Mouse (Mus musculus): Measurements from ENCODE around the gene Ehd4. TPM values are rescaled to one million over a fixed set of nuclear protein-coding genes. Genes with fewer than 3 reads are reported as not detected.

The Ehd4 gene
- 100 to 1,000 TPM; 372 to 460 TPM for total RNA-seq (2021)

GRCm38 (mm10) chr2:120154361-120154894 lies at the start of gene Ehd4:
Gene Ehd4 (minus strand): TSS chr2:120154606.
- intact Hi-C loops (cut with DNase I) = no loop called here
- peak; percentile 99 for DNase-seq

GRCm38 (mm10) chr2:120203742-120204141 lies 49.3 kb upstream of the Ehd4 start:
- intact Hi-C loops (cut with DNase I) = loop anchor here (5.0 kb wide), 1 partner anchor 34 kb away; no protein-coding TSS in a partner anchor
- no peak for DNase-seq

GRCm38 (mm10) chr2:120200077-120200476 lies 45.7 kb upstream of the Ehd4 start:
- intact Hi-C loops (cut with DNase I) = loop anchor here (5.0 kb wide), 1 partner anchor 37 kb away; no protein-coding TSS in a partner anchor
- no peak for DNase-seq

- DNase-seq = no peak
- intact Hi-C loops (cut with DNase I) = loop anchor here (5.0 kb wide), 1 partner anchor 79 kb away; no protein-coding TSS in a partner anchor
Observed at GRCm38 (mm10) chr2:120188174-120188573, 33.8 kb upstream of the Ehd4 start.

- intact Hi-C loops (cut with DNase I) = loop anchor here (5.0 kb wide), 1 partner anchor 80 kb away; no protein-coding TSS in a partner anchor
- no peak for DNase-seq
Observed at GRCm38 (mm10) chr2:120187583-120187982, 33.2 kb upstream of the Ehd4 start.

GRCm38 (mm10) chr2:120185527-120186276 lies 31.3 kb upstream of the Ehd4 start:
- intact Hi-C loops (cut with DNase I) = loop anchor here (5.0 kb wide), 1 partner anchor 82 kb away; no protein-coding TSS in a partner anchor
- no peak for DNase-seq

- intact Hi-C loops (cut with DNase I) = loop anchor here (1.0 to 5.0 kb wide), 2 partner anchors 68 to 101 kb away; partner anchors contain the start of gene Pla2g4e
- no peak for DNase-seq
Observed at GRCm38 (mm10) chr2:120178936-120179335, 24.5 kb upstream of the Ehd4 start.

GRCm38 (mm10) chr2:120173718-120174117 lies 19.3 kb upstream of the Ehd4 start:
- DNase-seq = peak; percentile 57 to 72
- intact Hi-C loops (cut with DNase I) = loop anchor here (2.0 to 5.0 kb wide), 2 partner anchors 94 to 107 kb away; no protein-coding TSS in a partner anchor

- intact Hi-C loops (cut with DNase I) = loop anchor here (2.0 to 5.0 kb wide), 2 partner anchors 96 to 199 kb away; partner anchors contain the start of gene Mapkbp1
- DNase-seq = no peak
Observed at GRCm38 (mm10) chr2:120171362-120171761, 17.0 kb upstream of the Ehd4 start.

GRCm38 (mm10) chr2:120170726-120171125 lies 16.3 kb upstream of the Ehd4 start:
- intact Hi-C loops (cut with DNase I) = loop anchor here (1.0 to 5.0 kb wide), 3 partner anchors 85 to 198 kb away; partner anchors contain the start of gene Mapkbp1

GRCm38 (mm10) chr2:120169382-120169781 lies 15.0 kb upstream of the Ehd4 start:
- DNase-seq = no peak
- intact Hi-C loops (cut with DNase I) = no loop called here

More at GRCm38 (mm10) chr2:120170726-120171125, 16.3 kb upstream of the Ehd4 start:
- DNase-seq = peak; percentile 48 to 60

GRCm38 (mm10) chr2:120167763-120168162 lies 13.4 kb upstream of the Ehd4 start:
- DNase-seq = no peak
- intact Hi-C loops (cut with DNase I) = no loop called here

GRCm38 (mm10) chr2:120165474-120165873 lies 11.1 kb upstream of the Ehd4 start:
- DNase-seq = no peak
- intact Hi-C loops (cut with DNase I) = no loop called here

GRCm38 (mm10) chr2:120159434-120159833 lies 5.0 kb upstream of the Ehd4 start:
- DNase-seq = no peak
- intact Hi-C loops (cut with DNase I) = loop anchor here (5.0 kb wide), 1 partner anchor 132 kb away; the partner anchor contains the start of genes Gm28042 and Jmjd7

GRCm38 (mm10) chr2:120158846-120159245 lies 4.4 kb upstream of the Ehd4 start:
- intact Hi-C loops (cut with DNase I) = loop anchor here (5.0 kb wide), 1 partner anchor 132 kb away; the partner anchor contains the start of genes Gm28042 and Jmjd7
- DNase-seq = no peak

GRCm38 (mm10) chr2:120158016-120158415 lies 3.6 kb upstream of the Ehd4 start:
- DNase-seq = no peak
- intact Hi-C loops (cut with DNase I) = loop anchor here (5.0 kb wide), 1 partner anchor 131 kb away; the partner anchor contains the start of genes Gm28042 and Jmjd7

- DNase-seq = no peak
- intact Hi-C loops (cut with DNase I) = loop anchor here (5.0 kb wide), 1 partner anchor 130 kb away; the partner anchor contains the start of genes Gm28042 and Jmjd7
Observed at GRCm38 (mm10) chr2:120157606-120158005, 3.2 kb upstream of the Ehd4 start.

- intact Hi-C loops (cut with DNase I) = loop anchor here (2.0 kb wide), 1 partner anchor 57 kb away; no protein-coding TSS in a partner anchor
- no peak for DNase-seq
Observed at GRCm38 (mm10) chr2:120153586-120154360, 633 bp downstream of the Ehd4 start.

GRCm38 (mm10) chr2:120150571-120150970 lies 3.8 kb downstream of the Ehd4 start:
- intact Hi-C loops (cut with DNase I) = no loop called here
- no peak for DNase-seq

- intact Hi-C loops (cut with DNase I) = no loop called here
- DNase-seq = no peak
Observed at GRCm38 (mm10) chr2:120149634-120150033, 4.8 kb downstream of the Ehd4 start.

All from heart, postnatal 36 days (tissue).